Mouse (Mus musculus): ENCODE data around the gene Tex26. TPM values are rescaled to one million over a fixed set of nuclear protein-coding genes. Genes with fewer than 3 reads are reported as not detected.

Gene Tex26
- polyA plus RNA-seq, 3 experiments from 2014 or later: not detected

DNA sequence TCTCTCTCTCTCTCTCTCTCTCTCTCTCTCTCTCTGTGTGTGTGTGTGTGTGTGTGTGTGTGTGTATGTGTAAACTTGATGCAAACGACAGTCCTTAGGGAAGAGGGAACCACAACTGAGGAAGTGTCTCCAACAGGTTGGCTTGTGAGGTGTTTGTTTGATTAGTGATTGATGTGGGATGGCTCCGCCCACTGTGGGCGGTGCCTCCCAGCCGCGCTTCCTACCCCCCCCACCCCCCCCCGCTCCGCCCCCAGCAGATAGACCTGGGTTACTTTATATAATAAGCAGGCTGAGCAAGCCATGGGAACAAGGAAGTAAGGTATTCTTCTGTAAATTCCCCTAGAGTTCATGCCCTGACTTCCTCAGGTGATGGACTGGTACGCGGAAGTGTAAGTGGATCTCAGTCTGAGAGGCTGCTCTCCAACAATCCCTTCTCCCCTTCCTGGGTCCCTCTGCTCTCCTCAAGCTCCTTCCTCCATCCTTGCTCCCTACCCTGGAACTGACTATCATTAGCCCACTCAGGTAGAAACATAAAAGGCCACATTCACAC lies 5.2 kb upstream of the Tex26 start:
- ATAC-seq: peak; percentile 41

DNA sequence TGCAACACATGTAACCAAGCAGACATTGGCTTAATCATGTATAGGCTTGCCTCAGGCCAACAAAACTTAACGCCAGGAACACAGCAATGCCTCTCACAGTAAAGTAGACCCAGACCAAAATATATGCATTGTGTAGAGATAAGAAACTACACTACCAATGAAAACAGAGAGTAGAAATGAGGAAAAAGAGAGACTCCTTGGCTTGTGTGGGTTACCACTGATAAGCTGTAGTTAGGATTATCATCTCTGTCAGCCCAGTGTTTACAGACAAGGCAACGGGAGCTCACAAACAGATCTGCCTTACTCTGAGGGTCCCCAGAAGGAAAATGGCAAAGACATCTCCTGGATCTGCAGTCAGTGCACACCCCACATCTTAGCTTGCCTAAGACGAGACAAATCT lies 2.9 kb upstream of the Tex26 start:
- no peak for ATAC-seq

- ATAC-seq: no peak
These were observed 2.3 kb upstream of the Tex26 start for GRCm38 (mm10) chr5:149437150-149437549.

DNA sequence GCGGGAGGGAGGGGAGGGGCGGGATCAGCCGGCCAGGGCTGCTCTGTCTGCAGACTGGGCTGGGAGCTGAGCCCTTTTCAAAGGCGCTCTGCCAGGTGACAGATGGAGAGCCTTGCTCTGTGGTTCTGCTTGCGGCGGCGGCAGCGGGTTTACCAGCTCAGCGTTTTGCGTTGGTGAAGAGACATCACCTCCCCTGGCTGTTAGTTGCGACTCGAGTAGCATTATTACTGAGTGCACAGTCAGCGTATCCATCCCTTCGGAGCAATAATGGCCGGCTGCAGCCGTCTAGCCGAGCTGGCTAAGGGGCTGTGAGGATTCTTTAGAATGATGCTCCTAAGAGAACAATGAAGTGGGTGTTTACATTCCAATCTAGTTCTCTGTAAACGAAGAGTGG lies 717 bp downstream of the Tex26 start:
- ATAC-seq: peak; percentile 45

DNA sequence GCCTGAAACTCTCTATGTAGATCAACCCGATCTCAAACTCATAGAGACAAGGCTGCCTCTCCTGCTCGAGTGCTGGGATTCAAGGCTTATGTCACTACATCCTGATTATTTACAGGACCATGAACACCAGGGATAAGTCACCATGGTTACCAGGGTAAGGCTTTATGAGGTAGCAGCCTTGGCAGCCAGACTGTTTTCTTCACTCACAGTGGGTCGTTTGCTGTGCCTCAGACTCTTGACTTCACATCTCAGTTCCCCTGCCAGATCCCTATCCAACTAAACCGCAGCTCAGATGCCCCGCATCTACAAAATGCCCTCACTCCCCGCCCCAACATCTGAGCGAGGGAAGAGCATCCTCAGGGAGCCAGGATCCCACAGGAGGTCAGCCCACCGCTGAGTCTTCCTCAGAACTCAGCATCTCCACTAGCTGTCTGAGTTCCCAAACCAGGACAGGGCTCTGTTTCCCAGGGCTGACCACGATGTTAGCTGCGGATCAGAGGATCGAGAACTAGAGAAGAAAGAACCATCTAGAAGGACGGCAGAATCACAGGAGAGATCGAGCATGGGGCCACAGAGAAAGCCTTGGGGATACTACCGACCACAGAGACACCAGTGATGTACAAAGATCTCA lies 2.3 kb downstream of the Tex26 start:
- ATAC-seq: no peak

GRCm38 (mm10) chr5:149442277-149442660 lies 2.8 kb downstream of the Tex26 start:
- ATAC-seq: no peak

GRCm38 (mm10) chr5:149444451-149444850 lies 5.0 kb downstream of the Tex26 start:
- ATAC-seq: no peak

- no peak for ATAC-seq
These were observed 7.0 kb downstream of the Tex26 start for GRCm38 (mm10) chr5:149446495-149446894.

DNA sequence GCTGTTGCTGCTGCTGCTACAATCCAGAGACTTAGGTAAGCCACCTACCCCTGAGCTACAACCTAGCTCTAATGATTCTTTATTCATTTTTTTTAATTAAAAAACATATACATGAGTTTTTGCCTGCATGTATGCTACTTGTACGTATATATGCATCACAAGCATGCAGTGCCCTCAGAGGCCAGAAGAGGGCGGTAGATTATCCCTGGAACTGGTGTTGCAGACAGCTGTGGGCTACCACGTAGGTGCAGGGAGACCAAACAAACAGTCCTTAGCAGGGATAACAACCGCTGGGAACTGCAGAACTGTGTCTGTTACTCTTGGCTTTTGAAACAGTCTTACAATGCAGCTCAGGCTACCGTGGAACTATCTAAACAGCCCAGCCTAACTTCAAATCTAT lies 8.3 kb downstream of the Tex26 start:
- no peak for ATAC-seq

DNA sequence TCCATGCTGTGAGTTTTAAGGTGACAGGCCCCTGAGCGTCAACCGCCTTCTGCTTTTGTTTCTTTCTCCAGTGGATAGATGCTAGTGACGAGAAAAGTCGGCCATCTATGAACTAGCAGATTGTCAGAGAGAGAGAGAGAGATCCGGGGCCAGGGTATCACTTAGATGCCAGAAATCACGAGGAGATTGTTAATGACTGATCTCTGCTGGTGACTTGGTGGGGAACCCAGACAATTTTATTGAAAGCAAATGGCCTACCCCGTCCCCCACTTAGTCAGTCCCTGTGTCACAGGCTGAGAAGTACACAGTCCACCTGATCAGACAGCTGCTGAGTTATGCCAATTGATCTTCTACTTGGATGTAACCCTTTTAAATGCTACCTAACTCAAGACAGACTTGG lies 9.9 kb downstream of the Tex26 start:
- no peak for ATAC-seq

- ATAC-seq: no peak
These were observed 11.8 kb downstream of the Tex26 start for GRCm38 (mm10) chr5:149451209-149451681.

- peak; percentile 73 for ATAC-seq
These were observed 14.8 kb downstream of the Tex26 start for GRCm38 (mm10) chr5:149454281-149454680.

DNA sequence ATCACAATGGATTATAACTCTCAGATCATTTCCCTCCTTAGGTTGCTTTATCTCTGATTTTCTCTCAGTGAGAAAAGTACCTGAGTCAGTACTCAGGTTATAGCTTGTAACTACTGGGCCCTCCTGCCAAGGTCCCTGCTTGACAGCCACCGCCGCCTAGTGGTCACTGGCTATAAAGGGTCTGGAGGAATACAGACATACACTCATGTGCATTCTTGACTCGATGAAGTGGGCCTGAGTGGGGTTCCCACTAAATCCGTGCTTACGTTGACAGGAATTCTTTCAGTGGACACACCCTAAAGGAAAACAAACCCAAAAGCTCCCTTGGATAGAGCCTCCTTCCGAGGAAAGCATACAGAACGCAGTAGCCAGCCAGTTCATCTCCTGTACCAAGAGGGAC lies 17.1 kb downstream of the Tex26 start:
- ATAC-seq: no peak

- no peak for ATAC-seq
These were observed 22.6 kb downstream of the Tex26 start for GRCm38 (mm10) chr5:149462071-149462470.

DNA sequence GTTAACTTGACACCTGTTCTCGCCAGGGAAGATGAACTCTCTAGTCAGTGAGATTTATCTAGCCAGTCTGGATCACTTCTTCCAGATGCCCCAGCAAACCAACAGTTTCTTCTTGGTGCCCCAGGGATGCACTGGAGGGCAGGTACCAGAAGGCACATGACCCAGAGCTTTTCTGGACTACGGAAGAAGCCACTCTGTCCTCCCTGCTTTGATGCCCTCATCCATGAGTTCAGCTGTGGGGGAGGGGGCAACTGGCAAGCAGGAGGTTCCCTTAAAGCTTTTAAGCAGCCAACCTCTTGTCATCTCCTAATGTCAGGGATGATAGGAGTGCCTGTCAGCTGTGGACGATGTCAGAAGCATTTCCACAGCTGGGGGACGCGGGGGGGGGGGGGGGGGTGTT lies 25.8 kb downstream of the Tex26 start:
- no peak for ATAC-seq

DNA sequence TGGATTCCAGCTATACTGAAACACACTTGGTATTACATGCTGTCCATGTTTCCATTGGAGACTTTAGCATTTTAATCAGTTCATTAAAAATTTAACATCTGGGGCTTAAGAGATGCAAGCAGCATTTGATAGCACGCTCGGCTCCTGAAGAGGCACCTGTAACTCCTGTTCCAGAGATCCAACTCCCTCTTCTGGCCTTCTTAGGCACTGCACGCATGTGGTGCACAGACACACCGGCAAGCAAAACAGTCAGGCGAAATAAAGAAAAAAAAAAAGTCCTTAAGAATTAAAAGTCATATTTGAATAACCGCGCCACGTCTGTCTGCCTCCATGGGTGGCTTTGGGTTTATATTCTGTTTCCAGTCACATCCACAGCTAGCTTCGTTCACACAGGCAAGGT lies 34.7 kb downstream of the Tex26 start:
- ATAC-seq: no peak

GRCm38 (mm10) chr5:149474701-149475468 lies 35.4 kb downstream of the Tex26 start:
- no peak for ATAC-seq

DNA sequence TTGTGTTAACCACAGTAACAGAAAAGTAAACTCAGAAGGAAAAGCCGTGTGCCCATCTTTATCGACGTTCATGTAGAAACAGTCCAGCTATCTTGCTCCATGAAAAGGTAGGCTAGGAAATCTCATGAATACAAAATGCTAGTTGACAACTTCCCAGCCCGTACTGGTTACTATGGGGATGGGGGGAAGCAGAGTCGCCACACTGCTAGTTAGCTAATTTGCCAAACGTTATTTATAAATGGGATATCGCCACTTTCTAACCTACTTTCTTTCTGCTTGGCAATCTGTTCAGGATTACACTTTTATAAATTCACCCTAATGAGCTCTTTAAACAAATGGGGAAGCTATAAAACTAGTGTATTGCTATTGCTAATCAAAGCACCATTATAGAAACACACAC lies 42.5 kb downstream of the Tex26 start:
- ATAC-seq: no peak

- no peak for ATAC-seq
These were observed 44.0 kb downstream of the Tex26 start for GRCm38 (mm10) chr5:149483321-149484052.

- no peak for ATAC-seq
These were observed 44.8 kb downstream of the Tex26 start for GRCm38 (mm10) chr5:149484270-149484669.

DNA sequence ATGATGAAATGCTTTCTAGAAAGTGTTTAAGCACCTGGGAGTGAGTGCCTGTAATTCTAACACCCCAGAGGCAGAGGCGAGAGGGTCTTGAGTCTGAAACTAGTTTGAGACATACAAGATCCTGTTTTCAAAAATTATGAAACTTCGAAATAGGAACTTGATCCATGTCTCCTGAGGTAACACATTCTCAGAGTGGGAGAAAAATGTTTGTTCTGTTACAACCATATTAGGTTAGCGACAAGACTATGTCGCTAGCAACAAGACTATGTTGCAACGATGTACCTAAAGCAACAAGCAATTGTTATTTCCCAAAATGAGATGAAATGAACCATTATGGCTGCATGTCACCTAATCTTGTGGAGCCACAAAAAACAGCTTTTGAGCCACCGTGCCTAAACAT lies 46.0 kb downstream of the Tex26 start:
- ATAC-seq: no peak

GRCm38 (mm10) chr5:149488360-149489021 lies 49.0 kb downstream of the Tex26 start:
- ATAC-seq: no peak

DNA sequence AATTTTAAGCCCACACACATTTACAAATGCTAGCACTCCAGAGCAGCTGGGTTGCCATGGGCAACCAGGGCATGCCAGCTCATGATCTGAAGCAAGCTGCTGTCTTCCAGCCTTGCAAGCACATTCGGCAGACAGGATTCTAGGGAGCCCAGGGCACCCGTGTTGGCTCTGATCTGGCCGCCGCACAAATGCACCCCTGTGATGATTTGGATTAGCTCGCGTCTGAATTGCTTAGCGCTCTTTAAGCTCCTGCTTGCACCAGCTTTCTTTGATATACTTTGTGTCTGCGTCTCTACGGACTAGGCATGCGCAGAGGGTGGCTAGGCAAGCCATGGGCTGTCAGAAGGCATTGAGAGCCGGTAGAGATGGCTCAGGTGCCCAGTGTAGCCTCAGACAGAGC lies 49.7 kb downstream of the Tex26 start:
- ATAC-seq: no peak
